In the genomic region with DNA sequence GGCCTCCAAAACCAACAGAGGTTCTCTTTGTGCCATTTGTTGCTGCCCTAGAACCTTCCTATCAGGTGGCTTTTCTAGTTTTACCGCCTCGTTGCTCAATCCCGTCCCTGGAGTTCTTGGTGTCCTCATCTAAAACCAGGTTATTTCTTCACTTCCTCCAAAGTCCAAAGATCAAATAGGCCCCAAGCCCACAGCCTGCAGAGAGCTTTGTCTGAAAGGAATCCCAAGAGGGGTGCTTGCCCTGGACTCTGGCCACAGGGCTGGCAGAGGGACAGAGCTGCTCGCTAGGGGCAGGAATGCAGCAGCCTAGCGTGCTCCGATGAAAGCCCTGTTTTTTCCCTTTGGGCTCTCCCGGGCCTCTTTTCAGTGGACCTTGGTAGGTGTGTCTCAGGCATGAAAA, we compare ENCODE assay signal across 8 mouse cellular contexts. TPM values are rescaled to one million over a fixed set of nuclear protein-coding genes. Genes with fewer than 3 reads are reported as not detected.
DNase-seq lines count a peak whose midpoint lies in the region; ATAC-seq lines count a peak whose summit lies in the region.

No protein-coding gene starts in this region.

- 5% methylated on average over 7 of the region's 7 CpGs for WGBS in large intestine, adult 2 months

- intact Hi-C loops in heart, postnatal 10 days (cut with DNase I) = loop anchor here (2.0 kb wide), 1 partner anchor 72 kb away; a partner anchor contains a TSS

- ATAC-seq in megakaryocyte, adult 5-6 weeks (ENCODE audit: poor library complexity, severe bottlenecking) = peak; percentile 18

- peak; percentile 45 for DNase-seq in 3134 (ENCODE audit: extremely low read depth, insufficient read length, low spot score)
- DNase-seq in adrenal gland, adult 8-10 months = peak; percentile 60
- peak; percentile 58 for DNase-seq in fibroblast of lung, adult 2 months (ENCODE audit: low read depth)
- peak; percentile 84 to 87 for DNase-seq in heart, postnatal 10 days
- peak; percentile 65 for DNase-seq in large intestine, adult 2 months (ENCODE audit: low read depth, low spot score)
- DNase-seq in urinary bladder, adult 2 months (ENCODE audit: low spot score) = peak; percentile 43
- no peak for DNase-seq in T-cell, adult 2 months (ENCODE audit: low spot score)

RNA-seq across cellular contexts. Expression of a gene that starts 1.0 kb away (rescaled TPM):
- total RNA-seq in adrenal gland, adult 8-10 months (2022) = 10 to 100 TPM; 13.9 to 21.7 (median 19.0) TPM
- 10 to 100 TPM in 1 of 2 experiments, 1 to 10 TPM in 1; 9.6 to 10.2 TPM for total RNA-seq in heart, postnatal 10 days (2021)
- polyA plus RNA-seq in large intestine, adult 2 months (2012; rRNA removed) = 32.1 and 41.9 TPM in 2 replicates
- 4.6 and 5.9 TPM in 2 replicates for total RNA-seq in megakaryocyte, adult 5-6 weeks (2015)
- 5.5 and 6.3 TPM in 2 replicates for total RNA-seq in megakaryocyte, adult 5-6 weeks (2017)
- polyA plus RNA-seq in urinary bladder, adult 2 months (2012; rRNA removed) = 37.9 and 39.9 TPM in 2 replicates

RNA-seq across cellular contexts. Expression of a gene that starts 13.5 kb away (rescaled TPM):
- total RNA-seq in adrenal gland, adult 8-10 months (2022) = 10 to 100 TPM in 2 of 4 experiments, 1 to 10 TPM in 2; 3.3 to 15.4 (median 9.4) TPM
- 1 to 10 TPM; 4.2 to 5.4 TPM for total RNA-seq in heart, postnatal 10 days (2021)
- 1.7 and 1.9 TPM in 2 replicates for polyA plus RNA-seq in large intestine, adult 2 months (2012; rRNA removed)
- total RNA-seq in megakaryocyte, adult 5-6 weeks (2015) = 0.04 TPM in 1 of 2 replicates, not detected in the other
- total RNA-seq in megakaryocyte, adult 5-6 weeks (2017) = not detected in 2 replicates
- polyA plus RNA-seq in urinary bladder, adult 2 months (2012; rRNA removed) = 9.8 and 10.9 TPM in 2 replicates

RNA-seq across cellular contexts. Expression of a gene that starts 54.1 kb away (rescaled TPM):
- total RNA-seq in adrenal gland, adult 8-10 months (2022) = 100 to 1,000 TPM in 2 of 4 experiments, 10 to 100 TPM in 2; 29.5 to 113 (median 69.5) TPM
- under 1 TPM; 0.12 to 0.69 TPM for total RNA-seq in heart, postnatal 10 days (2021)
- 27.4 and 49.7 TPM in 2 replicates for polyA plus RNA-seq in large intestine, adult 2 months (2012; rRNA removed)
- 0.11 and 0.18 TPM in 2 replicates for total RNA-seq in megakaryocyte, adult 5-6 weeks (2015)
- 0.22 TPM in 1 of 2 replicates, not detected in the other for total RNA-seq in megakaryocyte, adult 5-6 weeks (2017)
- polyA plus RNA-seq in urinary bladder, adult 2 months (2012; rRNA removed) = 0.06 and 0.08 TPM in 2 replicates

Comparison
In these comparisons a context has a peak if more than half of its experiments do, and no peak if none do; other contexts are left out.
1. RNA of a gene that starts 13.5 kb away (total RNA-seq): 3.3 to 15.4 TPM in adrenal gland, adult 8-10 months and 4.2 to 5.4 TPM in heart, postnatal 10 days; 0.04 TPM in megakaryocyte, adult 5-6 weeks; every median in the first group is over 4 times any median in the second.
2. RNA of a gene that starts 54.1 kb away (total RNA-seq): 29.5 to 113 TPM in adrenal gland, adult 8-10 months; 0.12 to 0.69 TPM in heart, postnatal 10 days and 0.11 to 0.22 TPM in megakaryocyte, adult 5-6 weeks; every median in the first group is over 10 times any median in the second.